Mouse (Mus musculus) ES-Bruce4 (cell line): ENCODE measurements around the gene Rlim. TPM values are rescaled to one million over a fixed set of nuclear protein-coding genes. Genes with fewer than 3 reads are reported as not detected.

Experiments used
- H3K27ac ChIP-seq: 2 replicates; pipeline ENCODE4 v1.5.1; 2012; ENCODE audit warnings: low read length, inconsistent platforms; ENCODE audit not compliant: insufficient read depth
- H3K27me3 ChIP-seq: 2 replicates; pipeline ENCODE4 v1.6.1; 2012; ENCODE audit warnings: mild to moderate bottlenecking, low read length, inconsistent platforms; ENCODE audit not compliant: control insufficient read depth, poor library complexity, insufficient read depth, severe bottlenecking
- H3K36me3 ChIP-seq: 2 replicates; pipeline ENCODE4 v1.6.1; 2012; ENCODE audit warnings: inconsistent platforms, mild to moderate bottlenecking, low read length, moderate library complexity; ENCODE audit not compliant: control insufficient read depth, poor library complexity, insufficient read depth, severe bottlenecking
- H3K4me1 ChIP-seq: one replicate; pipeline ENCODE4 v1.8.1; 2011; ENCODE audit warnings: low read length; ENCODE audit not compliant: control insufficient read depth, insufficient read depth
- H3K4me3 ChIP-seq: 2 replicates; pipeline ENCODE4 v1.5.1; 2011; ENCODE audit warnings: low read depth, mild to moderate bottlenecking, low read length
- H3K9ac ChIP-seq: 2 replicates; pipeline ENCODE4 v1.6.1; 2012; ENCODE audit warnings: low read depth, mild to moderate bottlenecking, inconsistent platforms; ENCODE audit not compliant: poor library complexity, severe bottlenecking
- H3K9me3 ChIP-seq: replicated peaks from 2 replicates; pipeline ENCODE4 v1.6.1; 2012; ENCODE audit warnings: mild to moderate bottlenecking, low read length, inconsistent platforms; ENCODE audit not compliant: control insufficient read depth, poor library complexity, insufficient read depth, severe bottlenecking
- CTCF ChIP-seq: IDR thresholded peaks from one replicate; pipeline ENCODE4 v1.8.1; 2011; ENCODE audit warnings: low read depth, low read length
- EP300 ChIP-seq: IDR thresholded peaks from 2 replicates; pipeline ENCODE4 v1.6.1; 2011; ENCODE audit warnings: low read depth, low read length; ENCODE audit not compliant: insufficient read depth
- POLR2A ChIP-seq: IDR thresholded peaks from one replicate; pipeline ENCODE4 v1.8.1; 2011; ENCODE audit warnings: low read length; ENCODE audit not compliant: insufficient read depth
- polyA plus RNA-seq: library from polyadenylated mRNA; stranded (reverse); fragments of >200 nt; gene quantifications from 2 replicates; pipeline ENCODE4 v1.2.4, GENCODE M21; 2011; ENCODE audit warnings: low read depth; ENCODE audit not compliant: missing spikeins, insufficient read depth, insufficient read length

Rlim gene
- polyA plus RNA-seq, 1 experiment, result 217 TPM

GRCm38 (mm10) chrX:103991702-103992101, 10.6 kb upstream of the Rlim start:
- Histone ChIP-seq H3K27ac (no peak overlapping the region), H3K27me3 (no peaks in the 10 kb centered on the region), H3K36me3 (no peaks in the 10 kb centered on the region), H3K4me3 (no peak overlapping the region), H3K9me3 (no peaks in the 10 kb centered on the region), H3K9ac (no peak overlapping the region), H3K4me1 (no peaks in the 10 kb centered on the region)
- TF ChIP-seq CTCF (peak; percentile 72), POLR2A (no peak)

- Histone ChIP-seq H3K9ac (no peak overlapping the region), H3K9me3 (no peaks in the 10 kb centered on the region), H3K4me1 (no peaks in the 10 kb centered on the region), H3K36me3 (no peaks in the 10 kb centered on the region), H3K4me3 (no peak overlapping the region), H3K27ac (no peak overlapping the region), H3K27me3 (no peaks in the 10 kb centered on the region)
- TF ChIP-seq EP300 (no peak), CTCF (peak; percentile 2)
Observed at GRCm38 (mm10) chrX:103990392-103990791, 9.3 kb upstream of the Rlim start.

- Histone ChIP-seq H3K4me1 (no peaks in the 10 kb centered on the region), H3K9ac (no peak overlapping the region), H3K27ac (peak overlapping the region; percentile 93), H3K4me3 (no peak overlapping the region), H3K9me3 (no peaks in the 10 kb centered on the region), H3K27me3 (no peaks in the 10 kb centered on the region), H3K36me3 (no peaks in the 10 kb centered on the region)
- TF ChIP-seq EP300, result peak; percentile 97
- TF ChIP-seq CTCF, result no peak
Observed at GRCm38 (mm10) chrX:103987215-103987964, 6.3 kb upstream of the Rlim start.

- no peak overlapping the region for H3K4me3 ChIP-seq
- no peaks in the 10 kb centered on the region for H3K36me3 ChIP-seq
- H3K27me3 ChIP-seq, result no peaks in the 10 kb centered on the region
- no peak overlapping the region for H3K9ac ChIP-seq
- no peaks in the 10 kb centered on the region for H3K4me1 ChIP-seq
- peak overlapping the region; percentile 44 for H3K27ac ChIP-seq
- H3K9me3 ChIP-seq, result no peaks in the 10 kb centered on the region
- no peak for TF ChIP-seq POLR2A
- TF ChIP-seq CTCF, result no peak
- TF ChIP-seq EP300, result peak; percentile 46; the same call in 1 of the 2 replicates
Observed at GRCm38 (mm10) chrX:103986159-103986558, 5.1 kb upstream of the Rlim start.

- TF ChIP-seq EP300 (peak; percentile 99), POLR2A (no peak), CTCF (no peak)
- H3K36me3 ChIP-seq, result no peaks in the 10 kb centered on the region
- no peaks in the 10 kb centered on the region for H3K4me1 ChIP-seq
- no peak overlapping the region for H3K9ac ChIP-seq
- H3K4me3 ChIP-seq, result no peak overlapping the region
- no peaks in the 10 kb centered on the region for H3K9me3 ChIP-seq
- H3K27ac ChIP-seq, result no peak overlapping the region
- H3K27me3 ChIP-seq, result no peaks in the 10 kb centered on the region
Observed at GRCm38 (mm10) chrX:103984992-103985391, 3.9 kb upstream of the Rlim start.

GRCm38 (mm10) chrX:103981806-103982205, 722 bp upstream of the Rlim start:
- TF ChIP-seq POLR2A, result no peak
- TF ChIP-seq EP300, result no peak
- TF ChIP-seq CTCF, result no peak
- Histone ChIP-seq H3K36me3 (peaks cover 7% of the 10 kb centered on the region), H3K27me3 (no peaks in the 10 kb centered on the region), H3K4me1 (no peaks in the 10 kb centered on the region), H3K9ac (peak overlapping the region; percentile 47), H3K4me3 (peak overlapping the region; percentile 64), H3K27ac (peak overlapping the region; percentile 95), H3K9me3 (no peaks in the 10 kb centered on the region)
